Mouse (Mus musculus) liver, embryonic 14.5 days (tissue): ENCODE results near the gene Pex26.

Experiments
- CTCF ChIP-seq: IDR thresholded peaks from 2 replicates; pipeline ENCODE4 v1.5.1; 2016; ENCODE audit warnings: antibody characterized with exemption, low read depth, control low read depth
- EP300 ChIP-seq: IDR thresholded peaks from 2 replicates; pipeline ENCODE4 v1.6.1; 2016; ENCODE audit warnings: antibody characterized with exemption, low read depth

- TF ChIP-seq CTCF (no peak), EP300 (no peak)
These were observed 10.0 kb upstream of the Pex26 start for GRCm38 (mm10) chr6:121173471-121173870.
